Mouse (Mus musculus): ENCODE data around the gene Cox20. TPM values are rescaled to one million over a fixed set of nuclear protein-coding genes. Genes with fewer than 3 reads are reported as not detected.
A peak's percentile ranks its signal among the peaks of the same experiment; 100 is the strongest.
"Not testable (repeated sequence)": the region's sequence is repeated elsewhere in the genome, so short reads cannot be mapped to it uniquely, and the experiment has no call there.

Cox20 gene
- polyA plus RNA-seq (2015; fragmentation: Nextera tagmentation; extraction: Ambion mirVana): 73.9 and 79.6 TPM in 2 replicates

DNA sequence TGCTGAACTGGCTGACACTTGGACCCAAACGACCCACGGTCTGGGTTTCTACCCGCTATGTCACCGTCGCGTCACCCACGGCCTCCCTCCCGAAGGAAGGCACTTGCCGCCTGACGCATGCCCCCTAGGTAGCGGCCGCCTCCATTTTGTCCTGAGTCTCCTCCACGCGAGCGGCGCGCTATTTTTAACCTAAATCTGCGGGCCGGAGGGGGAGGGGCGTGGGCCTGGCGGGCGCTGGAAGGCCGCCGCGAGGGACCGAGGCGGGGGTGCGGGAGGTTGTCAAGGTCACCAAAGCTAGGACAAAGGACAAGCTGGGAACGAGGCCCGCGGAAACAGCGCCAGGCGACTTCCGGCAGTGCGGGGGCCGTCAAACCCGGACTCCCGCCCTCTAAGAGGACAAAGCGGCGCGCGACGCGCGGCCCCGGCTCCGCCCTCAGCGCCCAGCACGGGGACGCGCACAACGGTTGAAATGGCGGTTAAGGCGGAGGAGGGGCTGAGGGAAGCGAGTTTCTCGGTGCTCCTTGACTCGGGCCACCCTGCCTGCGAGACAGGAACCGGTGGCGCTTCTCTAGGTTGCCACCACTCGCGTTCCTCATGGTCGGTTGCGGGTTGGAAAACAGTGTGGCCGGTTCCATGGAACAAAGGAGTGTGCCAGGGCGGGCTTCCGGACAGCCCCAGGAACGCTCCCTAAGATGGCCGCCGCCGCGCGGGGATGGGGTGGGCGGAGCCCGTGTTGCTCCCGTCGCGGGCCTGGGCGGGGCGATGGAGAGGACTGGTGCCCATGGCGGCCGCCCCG is at the start of gene Cox20:
Cox20 (plus strand) TSS at position 742 of the 796 bp plus-strand sequence.
- Histone ChIP-seq H3K27ac (ENCODE audit: low read length) (peak within 1 kb of the TSS; percentile 100), H3K27me3 (ENCODE audit: control insufficient read depth, insufficient read depth, low read depth, low read length) (no peaks in the 10 kb centered on the region), H3K4me3 (ENCODE audit: low read depth, low read length) (peak within 1 kb of the TSS; percentile 80), H3K4me1 (ENCODE audit: control insufficient read depth, low read depth, low read length) (peaks cover 27% of the 10 kb centered on the region), H3K9ac (ENCODE audit: low read depth, low read length) (peak within 1 kb of the TSS; percentile 96), H3K36me3 (ENCODE audit: control insufficient read depth, insufficient read depth) (peaks cover 25% of the 10 kb centered on the region), H3K9me3 (replicated peaks; ENCODE audit: control insufficient read depth, low read length) (no peaks in the 10 kb centered on the region), H3K4me2 (ENCODE audit: low read depth, low read length) (peak within 1 kb of the TSS; percentile 74)
- ATAC-seq (ENCODE audit: low read depth): peak; percentile 91
- whole genome bisulfite sequencing (ENCODE audit: insufficient replicate concordance): under 1% methylated on average over 83 of the region's 83 CpGs

DNA sequence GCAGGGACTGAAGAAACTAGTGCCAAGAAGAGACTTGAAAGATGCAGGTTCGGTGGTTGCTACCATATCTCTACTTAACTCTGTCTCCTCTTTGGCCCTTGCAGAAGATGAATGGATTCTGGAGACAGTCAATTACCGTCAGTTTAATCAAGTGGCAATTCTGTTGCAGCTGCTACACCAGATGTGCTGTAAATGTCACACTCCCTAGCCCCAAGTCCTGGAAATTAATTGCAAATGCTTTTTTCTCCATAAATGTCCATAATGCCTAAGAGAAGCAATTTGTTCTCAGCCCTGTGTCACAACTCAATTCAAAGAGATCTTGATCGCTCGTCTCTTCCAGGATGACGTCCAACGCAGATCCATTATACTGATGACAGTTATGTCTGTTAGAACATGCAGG is 48.3 kb upstream of the Cox20 start:
- no peak overlapping the region for H3K27ac ChIP-seq (ENCODE audit: low read length)
- H3K4me2 ChIP-seq (ENCODE audit: low read depth, low read length): no peak overlapping the region
- peaks cover 4% of the 10 kb centered on the region for H3K27me3 ChIP-seq (ENCODE audit: control insufficient read depth, insufficient read depth, low read depth, low read length)
- H3K36me3 ChIP-seq (ENCODE audit: control insufficient read depth, insufficient read depth): no peaks in the 10 kb centered on the region
- H3K4me3 ChIP-seq (ENCODE audit: low read depth, low read length): no peak overlapping the region
- 68% methylated on average over 6 of the region's 6 CpGs for WGBS (ENCODE audit: insufficient replicate concordance)
- no peaks in the 10 kb centered on the region; the same call in 1 of the 2 replicates for H3K4me1 ChIP-seq (ENCODE audit: control insufficient read depth, low read depth, low read length)
- H3K9me3 ChIP-seq (replicated peaks; ENCODE audit: control insufficient read depth, low read length): peaks cover 3% of the 10 kb centered on the region; the same call in 1 of the 2 replicates
- H3K9ac ChIP-seq (ENCODE audit: low read depth, low read length): no peak overlapping the region
- ATAC-seq (ENCODE audit: low read depth): no peak

DNA sequence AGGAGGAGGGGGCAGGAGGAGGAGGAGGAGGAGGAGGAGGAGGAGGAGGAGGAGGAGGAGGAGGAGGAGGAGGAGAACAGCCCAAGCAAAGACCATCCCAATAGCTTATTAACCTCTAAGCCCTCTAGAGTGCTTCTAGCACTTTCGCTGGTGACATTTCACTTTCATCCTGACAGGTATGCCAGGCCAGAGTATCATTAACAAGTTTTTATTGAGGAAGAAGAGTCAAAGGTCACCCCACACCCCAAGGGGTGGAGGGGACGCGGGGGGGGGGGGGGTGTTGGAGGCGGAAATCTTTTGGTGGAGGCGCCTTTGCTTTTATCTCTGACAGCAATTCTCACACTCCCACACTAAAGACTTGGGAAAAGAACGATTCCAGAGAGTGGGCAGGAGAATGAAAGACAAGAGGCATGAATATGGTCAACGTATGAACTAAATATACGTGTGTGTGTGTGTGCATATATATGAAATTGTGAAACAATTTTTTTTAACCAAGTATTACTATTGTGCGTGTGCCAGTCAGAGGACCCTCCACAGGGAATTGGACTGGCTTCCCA is 43.7 kb upstream of the Cox20 start:
- 41% methylated on average over 9 of the region's 9 CpGs for WGBS (ENCODE audit: insufficient replicate concordance)
- Histone ChIP-seq H3K27me3 (ENCODE audit: control insufficient read depth, insufficient read depth, low read depth, low read length) (peaks cover 23% of the 10 kb centered on the region), H3K9me3 (replicated peaks; ENCODE audit: control insufficient read depth, low read length) (peaks cover 3% of the 10 kb centered on the region; the same call in 1 of the 2 replicates), H3K4me2 (ENCODE audit: low read depth, low read length) (peak overlapping the region; percentile 67), H3K27ac (ENCODE audit: low read length) (no peak overlapping the region), H3K4me1 (ENCODE audit: control insufficient read depth, low read depth, low read length) (no peaks in the 10 kb centered on the region; the same call in 1 of the 2 replicates), H3K9ac (ENCODE audit: low read depth, low read length) (no peak overlapping the region), H3K4me3 (ENCODE audit: low read depth, low read length) (no peak overlapping the region), H3K36me3 (ENCODE audit: control insufficient read depth, insufficient read depth) (no peaks in the 10 kb centered on the region)
- ATAC-seq (ENCODE audit: low read depth): no peak

DNA sequence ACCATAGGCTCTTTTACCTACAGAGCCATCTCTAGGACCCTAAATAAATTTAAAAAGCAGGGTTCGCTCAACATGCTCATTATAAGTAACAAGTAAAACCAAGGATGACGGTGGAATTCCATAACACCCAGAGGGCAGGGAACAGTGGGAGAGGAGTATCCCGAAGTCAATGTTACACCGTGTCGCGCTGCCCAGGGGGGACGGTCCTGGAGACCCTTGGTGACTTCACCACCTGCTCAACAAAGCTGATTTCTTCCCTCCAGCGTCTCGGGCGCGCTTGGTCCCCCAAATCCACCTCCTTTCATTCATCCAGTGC is 43.2 kb upstream of the Cox20 start:
- Histone ChIP-seq H3K27me3 (ENCODE audit: control insufficient read depth, insufficient read depth, low read depth, low read length) (peaks cover 23% of the 10 kb centered on the region), H3K9ac (ENCODE audit: low read depth, low read length) (no peak overlapping the region), H3K4me1 (ENCODE audit: control insufficient read depth, low read depth, low read length) (no peaks in the 10 kb centered on the region; the same call in 1 of the 2 replicates), H3K4me3 (ENCODE audit: low read depth, low read length) (peak overlapping the region; percentile 60), H3K9me3 (replicated peaks; ENCODE audit: control insufficient read depth, low read length) (peaks cover 3% of the 10 kb centered on the region; the same call in 1 of the 2 replicates), H3K4me2 (ENCODE audit: low read depth, low read length) (peak overlapping the region; percentile 67), H3K27ac (ENCODE audit: low read length) (no peak overlapping the region), H3K36me3 (ENCODE audit: control insufficient read depth, insufficient read depth) (no peaks in the 10 kb centered on the region)
- no peak for ATAC-seq (ENCODE audit: low read depth)
- 10% methylated on average over 11 of the region's 11 CpGs for WGBS (ENCODE audit: insufficient replicate concordance)

DNA sequence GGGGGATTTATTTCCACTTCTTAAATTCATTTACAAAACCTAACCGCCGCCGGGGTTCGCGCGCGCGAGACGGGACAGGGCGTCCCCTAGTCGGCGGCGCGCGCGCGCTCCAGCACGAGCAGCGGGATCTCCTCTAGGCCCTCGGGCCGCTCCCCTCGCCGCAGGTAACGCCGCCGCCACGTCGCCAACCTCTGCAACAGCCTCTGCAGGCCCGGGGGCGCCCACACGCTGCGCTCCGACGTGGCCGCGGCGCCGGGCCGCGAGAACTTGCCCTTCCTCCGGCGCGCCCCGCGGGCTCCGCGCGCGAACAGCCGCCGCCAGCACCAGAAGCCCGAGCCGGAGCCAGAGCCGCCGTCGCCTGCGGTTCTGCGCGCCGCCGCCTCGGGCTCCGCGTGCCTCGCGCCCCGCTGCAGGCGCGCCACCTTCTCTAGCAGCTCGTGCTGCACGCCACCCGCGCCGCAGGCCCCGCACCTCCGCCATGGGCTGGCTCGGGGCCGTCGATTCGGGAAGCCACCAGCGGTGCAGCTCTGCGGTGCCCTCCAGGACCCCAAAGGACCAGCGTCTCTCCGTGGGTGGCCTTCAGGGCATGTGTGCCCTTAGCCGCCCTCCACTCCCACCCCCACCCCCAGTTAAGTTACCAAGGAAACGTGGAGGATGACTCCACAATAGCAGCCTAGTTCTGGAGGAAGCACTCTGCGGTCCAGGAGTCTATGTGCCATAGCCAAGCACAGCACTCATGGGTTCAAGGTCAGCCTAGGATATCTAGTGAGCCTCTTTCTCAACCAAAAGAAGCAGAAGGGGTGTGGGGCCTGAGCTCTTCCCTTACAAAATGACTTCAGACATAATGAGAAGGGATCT is 42.6 kb upstream of the Cox20 start:
- Histone ChIP-seq H3K4me1 (ENCODE audit: control insufficient read depth, low read depth, low read length) (no peaks in the 10 kb centered on the region; the same call in 1 of the 2 replicates), H3K4me3 (ENCODE audit: low read depth, low read length) (peak overlapping the region; percentile 60), H3K27me3 (ENCODE audit: control insufficient read depth, insufficient read depth, low read depth, low read length) (peaks cover 23% of the 10 kb centered on the region), H3K4me2 (ENCODE audit: low read depth, low read length) (peak overlapping the region; percentile 67), H3K27ac (ENCODE audit: low read length) (no peak overlapping the region), H3K36me3 (ENCODE audit: control insufficient read depth, insufficient read depth) (no peaks in the 10 kb centered on the region), H3K9ac (ENCODE audit: low read depth, low read length) (peak overlapping the region; percentile 53; the same call in 1 of the 2 replicates), H3K9me3 (replicated peaks; ENCODE audit: control insufficient read depth, low read length) (peaks cover 3% of the 10 kb centered on the region; the same call in 1 of the 2 replicates)
- peak; percentile 72 for ATAC-seq (ENCODE audit: low read depth)
- WGBS (ENCODE audit: insufficient replicate concordance): 1% methylated on average over 83 of the region's 87 CpGs

DNA sequence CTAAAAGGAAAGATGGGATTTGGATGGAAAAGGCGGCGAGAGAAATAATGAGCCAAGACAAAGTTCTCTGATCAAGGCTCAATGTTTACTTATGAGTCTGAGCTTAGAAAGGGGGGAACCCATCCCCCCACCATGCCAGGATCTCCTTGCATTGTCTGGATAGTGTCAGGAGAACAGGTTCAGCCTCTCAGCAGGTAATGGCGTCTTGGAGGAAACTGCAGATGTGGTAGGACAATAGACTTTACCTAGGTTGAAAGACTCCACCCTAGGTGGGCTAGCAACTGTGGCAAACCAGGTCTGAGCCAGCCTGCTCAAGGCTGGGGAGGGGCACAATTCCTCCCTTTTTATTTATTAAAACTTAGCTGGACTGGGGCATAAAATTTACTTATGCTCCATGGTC is 35.6 kb upstream of the Cox20 start:
- H3K4me1 ChIP-seq (ENCODE audit: control insufficient read depth, low read depth, low read length); ATAC-seq (ENCODE audit: low read depth); H3K27me3 ChIP-seq (ENCODE audit: control insufficient read depth, insufficient read depth, low read depth, low read length); H3K36me3 ChIP-seq (ENCODE audit: control insufficient read depth, insufficient read depth); H3K27ac ChIP-seq (ENCODE audit: low read length); H3K4me2 ChIP-seq (ENCODE audit: low read depth, low read length); H3K9me3 ChIP-seq (replicated peaks; ENCODE audit: control insufficient read depth, low read length); H3K4me3 ChIP-seq (ENCODE audit: low read depth, low read length); H3K9ac ChIP-seq (ENCODE audit: low read depth, low read length): not testable (repeated sequence)
- 72% methylated on average over 3 of the region's 3 CpGs for WGBS (ENCODE audit: insufficient replicate concordance)

DNA sequence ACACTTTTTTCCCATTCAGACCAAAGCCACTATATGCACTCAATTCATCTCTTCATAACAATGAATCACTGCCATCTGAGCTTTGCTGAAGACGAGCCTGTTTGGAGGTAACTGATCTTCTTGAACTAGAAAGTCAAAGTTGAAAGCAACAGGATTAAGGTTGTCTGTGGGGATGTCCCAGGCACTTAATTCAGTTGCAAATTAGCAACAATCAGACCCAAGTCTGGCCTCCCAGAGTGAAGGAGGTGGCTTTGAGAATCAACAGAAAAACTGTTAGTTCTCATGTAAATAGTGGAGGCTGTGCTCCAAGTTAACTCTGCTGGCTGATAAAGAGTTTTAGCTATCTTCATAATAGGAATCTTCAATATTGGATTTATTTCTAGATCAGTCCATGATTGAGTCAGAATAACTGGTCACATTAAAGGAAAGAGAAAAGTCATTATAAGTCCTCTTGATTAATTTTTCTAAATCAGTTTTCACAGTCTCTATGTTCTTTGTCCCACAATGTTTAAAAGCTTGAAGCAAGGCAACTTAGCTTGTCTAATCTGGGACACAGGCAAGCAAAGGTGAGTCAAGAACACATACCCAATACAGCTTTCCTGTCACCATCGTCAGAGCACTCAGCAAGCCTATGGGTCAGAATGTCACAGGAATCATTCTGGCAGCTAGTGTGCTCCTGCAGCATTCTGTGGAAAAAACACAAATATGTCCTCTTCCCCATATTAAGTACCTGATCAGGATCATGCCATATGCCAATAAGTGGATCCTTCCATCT is 34.8 kb upstream of the Cox20 start:
- Histone ChIP-seq H3K4me2 (ENCODE audit: low read depth, low read length) (no peak overlapping the region), H3K27ac (ENCODE audit: low read length) (no peak overlapping the region), H3K4me1 (ENCODE audit: control insufficient read depth, low read depth, low read length) (no peaks in the 10 kb centered on the region), H3K36me3 (ENCODE audit: control insufficient read depth, insufficient read depth) (no peaks in the 10 kb centered on the region), H3K9me3 (replicated peaks; ENCODE audit: control insufficient read depth, low read length) (no peaks in the 10 kb centered on the region), H3K9ac (ENCODE audit: low read depth, low read length) (no peak overlapping the region), H3K27me3 (ENCODE audit: control insufficient read depth, insufficient read depth, low read depth, low read length) (no peaks in the 10 kb centered on the region), H3K4me3 (ENCODE audit: low read depth, low read length) (no peak overlapping the region)
- 53% methylated on average over 2 of the region's 2 CpGs for WGBS (ENCODE audit: insufficient replicate concordance)
- no peak for ATAC-seq (ENCODE audit: low read depth)

DNA sequence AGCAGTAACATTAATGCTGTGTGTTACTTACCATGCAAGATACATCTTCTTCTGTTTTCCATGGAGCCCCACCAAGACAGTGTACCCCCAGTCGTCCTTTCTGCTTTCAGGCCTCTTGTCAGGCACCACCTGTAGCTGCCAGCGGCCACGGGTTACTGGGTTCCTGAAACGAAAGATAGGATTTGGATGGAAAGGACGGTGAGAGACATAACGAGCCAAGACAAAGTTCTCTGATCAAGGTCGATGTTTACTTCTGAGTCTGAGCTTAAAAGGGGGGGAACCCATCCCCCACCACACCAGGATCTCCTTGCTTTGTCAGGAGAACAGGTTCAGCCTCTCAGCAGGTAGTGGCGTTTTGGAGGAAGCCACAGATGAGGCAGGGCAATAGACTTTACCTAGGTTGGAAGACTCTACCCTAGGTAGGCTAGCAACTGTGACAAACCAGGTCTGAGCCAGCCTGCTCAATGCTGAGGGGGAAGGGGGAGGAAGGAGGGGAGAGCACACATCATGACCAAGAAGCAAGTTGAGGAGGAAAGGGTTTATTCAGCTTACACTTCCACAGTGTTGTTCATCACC is 31.2 kb upstream of the Cox20 start:
- no peak overlapping the region for H3K4me3 ChIP-seq (ENCODE audit: low read depth, low read length)
- 56% methylated on average over 8 of the region's 8 CpGs for WGBS (ENCODE audit: insufficient replicate concordance)
- H3K36me3 ChIP-seq (ENCODE audit: control insufficient read depth, insufficient read depth): no peaks in the 10 kb centered on the region
- no peak overlapping the region for H3K9ac ChIP-seq (ENCODE audit: low read depth, low read length)
- no peak overlapping the region for H3K4me2 ChIP-seq (ENCODE audit: low read depth, low read length)
- no peaks in the 10 kb centered on the region for H3K4me1 ChIP-seq (ENCODE audit: control insufficient read depth, low read depth, low read length)
- H3K27ac ChIP-seq (ENCODE audit: low read length): no peak overlapping the region
- ATAC-seq (ENCODE audit: low read depth): no peak
- no peaks in the 10 kb centered on the region for H3K9me3 ChIP-seq (replicated peaks; ENCODE audit: control insufficient read depth, low read length)
- no peaks in the 10 kb centered on the region for H3K27me3 ChIP-seq (ENCODE audit: control insufficient read depth, insufficient read depth, low read depth, low read length)
